Mouse (Mus musculus) megakaryocyte, adult 5-6 weeks (primary cell): ENCODE measurements around the gene Ccdc7a. TPM values are rescaled to one million over a fixed set of nuclear protein-coding genes. Genes with fewer than 3 reads are reported as not detected.

Source experiments
- ATAC-seq: 2 replicates; pipeline ENCODE4 v1.8.0; 2016; ENCODE audit warnings: mild to moderate bottlenecking, inconsistent platforms; ENCODE audit not compliant: poor library complexity, severe bottlenecking
- total RNA-seq, 2 experiments: library from RNA; stranded (forward) in 1 of 2; stranded (reverse) in 1 of 2; fragments of 153-499, 151-499 nt in 1 of 2; fragments of 221-1000, 200-1000 nt in 1 of 2; gene quantifications; 2 replicates each; pipeline versions ENCODE4 v1.2.3 to v1.2.4; 2015 to 2017

Gene Ccdc7a
- total RNA-seq, 2 experiments from 2014 or later, result not detected

DNA sequence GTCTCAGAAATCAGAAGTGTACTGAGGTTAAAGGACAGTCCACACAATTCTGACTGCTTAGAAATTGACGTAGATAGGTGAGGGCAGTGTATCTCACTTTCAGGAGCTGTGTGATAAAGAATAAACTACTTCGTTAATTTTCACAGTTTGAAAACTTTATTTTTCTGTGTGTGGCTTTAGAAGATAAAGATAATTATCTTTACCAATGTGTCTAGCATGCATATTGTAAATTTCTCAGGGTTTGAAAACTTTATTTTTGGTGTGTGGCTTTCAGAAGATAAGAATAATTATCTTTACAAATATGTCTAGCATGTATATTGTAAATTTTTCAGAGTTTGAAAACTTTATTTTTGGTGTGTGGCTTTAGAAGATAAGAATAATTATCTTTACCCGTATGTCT, 376.6 kb downstream of the Ccdc7a start:
- no peak for ATAC-seq

DNA sequence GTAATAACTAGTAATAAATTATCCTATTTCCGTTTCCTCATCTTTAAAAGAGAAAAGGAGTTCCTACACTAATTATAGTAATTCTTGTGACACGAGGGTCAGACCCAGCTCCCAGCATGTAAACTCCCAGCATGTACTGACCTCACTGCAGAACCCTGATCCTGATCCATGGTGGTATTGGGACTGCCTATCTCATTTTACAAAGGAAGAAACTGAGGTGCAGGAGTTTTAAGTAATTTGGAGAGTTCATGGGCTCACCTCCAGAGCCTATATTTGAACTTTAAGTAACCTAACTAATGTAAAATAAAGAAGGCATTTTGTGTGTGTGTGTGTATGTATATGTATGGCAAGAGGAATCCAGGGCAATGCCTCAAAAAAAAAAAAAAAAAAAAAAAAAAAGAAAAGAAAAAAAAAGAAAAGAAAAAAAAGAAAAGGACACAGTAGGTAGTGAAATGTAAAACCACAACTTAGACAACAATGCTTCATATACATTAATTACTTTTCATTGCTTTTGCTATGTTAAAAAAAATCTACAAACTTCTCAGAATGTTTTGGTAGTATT, 378.8 kb downstream of the Ccdc7a start:
- ATAC-seq, result peak; percentile 6

- peak; percentile 70 for ATAC-seq
These were observed 379.5 kb downstream of the Ccdc7a start, which contains the start of gene Itgb1 for GRCm38 (mm10) chr8:128685507-128686428. Itgb1 (plus strand) TSS chr8:128685654.

- ATAC-seq, result no peak
These were observed 380.5 kb downstream of the Ccdc7a start for GRCm38 (mm10) chr8:128684609-128685506.

Other genes starting within 250 kb of the Ccdc7a start
- gene Ccdc7b, start 1.6 kb upstream of the Ccdc7a start, total RNA-seq (2015), result not detected in 2 replicates
- not detected in 2 replicates for gene Ccdc7b, start 1.6 kb upstream of the Ccdc7a start, total RNA-seq (2017)
- not detected in 2 replicates for gene Gm10999, start 66.1 kb upstream of the Ccdc7a start, total RNA-seq (2015)
- not detected in 2 replicates for gene Gm10999, start 66.1 kb upstream of the Ccdc7a start, total RNA-seq (2017)
- gene 2610044O15Rik8, start 168.9 kb upstream of the Ccdc7a start, total RNA-seq (2015), result 11.2 and 12.6 TPM in 2 replicates
- gene 2610044O15Rik8, start 168.9 kb upstream of the Ccdc7a start, total RNA-seq (2017), result 11.1 and 17.5 TPM in 2 replicates